Mouse (Mus musculus): Measurements from ENCODE around the gene Pop7.

The Pop7 gene

GRCm38 (mm10) chr5:137501709-137502666 is at the start of gene Pop7:
Gene Pop7 (minus strand): TSS chr5:137502518.
- peak; percentile 100 for DNase-seq

GRCm38 (mm10) chr5:137551119-137551518 is 48.8 kb upstream of the Pop7 start:
- no peak for DNase-seq

DNA sequence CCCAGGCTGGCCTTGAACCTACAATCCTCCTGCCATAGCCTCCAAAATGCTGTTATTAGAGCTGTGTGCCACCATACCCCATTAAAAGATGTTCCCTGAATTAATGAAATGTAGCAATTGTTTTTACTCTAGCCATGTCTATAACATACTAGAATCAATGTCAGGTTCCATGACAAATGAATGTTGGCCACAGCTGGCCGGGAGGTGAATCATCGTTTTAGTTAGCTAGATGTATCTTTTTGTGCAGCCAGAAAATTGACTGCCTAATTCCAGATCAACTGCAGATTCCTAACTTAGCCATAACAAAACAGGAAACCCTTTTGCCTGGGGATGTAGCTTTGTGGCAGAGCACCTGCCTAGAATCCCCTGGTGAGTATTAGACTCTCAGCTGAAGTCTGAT is 47.5 kb upstream of the Pop7 start:
- no peak for DNase-seq

DNA sequence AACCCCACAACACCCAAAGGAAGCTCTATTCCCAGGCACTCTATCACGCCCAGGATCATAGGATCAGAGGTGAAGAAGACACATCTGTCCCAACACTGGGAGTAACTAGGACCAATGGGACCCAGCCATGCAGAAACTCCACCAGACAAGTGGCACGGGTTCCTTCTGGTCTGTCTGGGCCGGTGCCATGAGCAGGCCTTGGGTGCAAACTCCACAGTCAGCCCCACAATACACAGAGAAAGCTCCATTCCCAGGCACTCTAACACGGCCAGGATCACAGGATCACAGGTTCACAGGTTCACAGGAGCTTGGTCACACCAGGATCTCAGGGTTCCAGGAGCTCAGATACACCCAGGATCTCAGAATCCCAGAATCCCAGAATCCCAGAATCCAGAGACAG is 43.3 kb upstream of the Pop7 start:
- DNase-seq = no peak

GRCm38 (mm10) chr5:137544926-137545325 is 42.6 kb upstream of the Pop7 start:
- DNase-seq = no peak

- no peak for DNase-seq
Measured at GRCm38 (mm10) chr5:137541768-137542540, 39.6 kb upstream of the Pop7 start.

DNA sequence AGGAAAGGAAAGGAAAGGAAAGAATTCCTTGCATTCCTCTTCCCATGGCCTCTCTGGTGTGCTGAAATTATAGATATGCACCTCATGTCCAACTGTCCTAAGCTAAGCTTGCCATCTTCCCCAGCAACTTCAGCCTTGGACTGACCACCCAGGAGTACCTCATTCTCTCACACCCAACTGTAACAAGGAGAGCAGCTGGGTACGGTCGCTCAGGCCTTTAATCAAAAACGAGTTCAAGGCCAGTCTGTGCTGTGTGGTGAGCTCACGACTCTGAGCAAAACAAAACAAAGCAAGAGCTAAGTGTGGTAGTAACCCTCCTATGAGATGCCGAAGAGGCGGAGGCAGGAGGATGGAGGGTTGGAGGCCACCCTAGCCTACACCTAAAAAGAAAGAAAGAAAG is 38.7 kb upstream of the Pop7 start:
- no peak for DNase-seq

- no peak for DNase-seq
Measured at GRCm38 (mm10) chr5:137539291-137539801, 37.0 kb upstream of the Pop7 start.

DNA sequence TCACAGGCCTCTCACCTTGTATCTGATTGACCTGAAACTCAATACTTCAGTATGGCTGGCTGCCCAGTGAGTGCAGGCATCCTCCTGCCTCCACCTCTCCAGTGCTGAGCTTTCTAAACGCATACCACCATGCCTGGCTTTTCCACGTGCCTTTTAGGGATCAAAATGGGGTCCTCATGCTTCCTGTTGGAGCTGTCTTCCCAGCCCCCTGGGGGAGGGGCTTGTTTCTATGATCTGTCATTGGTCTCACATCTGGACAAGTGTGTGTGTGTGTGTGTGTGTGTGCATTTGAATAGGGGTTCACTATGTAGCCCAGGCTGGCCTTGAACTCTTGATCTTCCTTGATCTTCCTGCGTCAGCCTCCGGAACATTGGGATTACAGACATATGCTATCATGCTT is 35.1 kb upstream of the Pop7 start:
- no peak for DNase-seq

DNA sequence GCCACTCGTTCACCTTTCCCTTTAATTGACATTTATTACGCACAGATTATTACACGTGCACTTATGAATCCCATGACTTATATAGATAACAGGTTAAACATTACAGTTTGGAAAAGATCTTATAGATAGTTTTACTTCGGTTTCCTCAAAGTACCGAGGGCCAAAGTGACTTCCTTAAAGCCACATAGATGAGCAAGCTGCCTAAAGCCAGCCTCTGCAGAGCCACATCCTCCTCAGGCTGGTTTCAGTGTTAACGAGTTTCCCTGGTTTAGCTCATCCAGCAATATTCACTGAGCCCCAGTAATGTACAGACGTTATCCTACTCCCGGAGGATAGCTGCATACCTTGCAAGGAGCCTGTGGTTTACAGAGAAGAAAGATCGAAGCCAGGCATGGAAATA is 33.0 kb upstream of the Pop7 start:
- no peak for DNase-seq

DNA sequence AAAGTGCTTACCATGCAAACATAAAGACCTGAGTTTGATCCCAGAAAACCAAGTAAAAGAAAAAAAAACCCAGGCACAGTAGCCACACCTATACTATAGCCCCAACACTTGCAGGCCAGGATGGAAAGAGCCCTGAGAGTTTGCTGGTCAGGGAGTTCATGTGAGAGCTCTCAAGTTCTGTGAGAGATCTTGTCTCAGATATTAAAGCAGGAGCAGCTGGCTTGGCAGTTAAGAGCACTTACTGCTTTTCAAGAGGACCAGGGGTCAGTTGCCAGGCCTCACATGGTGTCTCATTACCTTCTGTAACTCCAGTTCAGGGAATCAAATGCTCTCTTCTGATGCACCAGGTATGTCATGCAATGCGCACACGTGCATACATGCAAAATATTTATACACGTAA is 32.4 kb upstream of the Pop7 start:
- DNase-seq = no peak

DNA sequence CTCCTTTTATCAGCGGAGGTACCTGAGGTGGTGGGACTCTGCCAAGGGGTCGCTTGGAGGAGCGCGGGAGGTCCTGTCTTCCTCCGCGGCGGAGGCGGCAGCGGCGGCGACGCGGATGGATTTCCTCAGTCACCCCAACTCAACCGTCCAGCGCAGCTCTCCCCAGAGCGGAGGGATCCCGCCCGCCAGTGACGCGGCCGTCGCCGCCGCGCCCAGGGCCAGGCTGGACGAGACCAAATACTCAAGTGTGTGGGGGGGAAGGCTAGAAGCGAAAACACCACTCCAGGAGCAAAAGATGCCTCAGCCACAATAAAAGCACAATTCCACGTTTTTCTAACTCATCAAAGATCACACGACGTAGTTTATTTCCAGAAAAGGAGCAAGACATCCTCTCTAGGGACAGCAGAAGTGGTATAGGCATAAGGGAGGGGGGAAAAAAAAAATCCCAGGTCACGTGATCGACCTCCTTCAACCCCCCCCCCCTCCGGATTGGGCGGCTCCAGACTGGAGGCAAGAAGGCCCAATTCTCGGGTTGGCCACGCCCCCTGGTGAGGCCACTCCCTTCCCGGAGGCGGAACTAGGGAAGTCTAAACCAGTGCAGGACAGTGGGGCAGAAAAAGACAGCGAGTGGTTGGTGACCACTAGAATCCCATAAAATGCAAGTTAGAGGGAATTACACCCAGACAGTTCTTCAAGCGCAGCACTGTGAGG is 31.0 kb upstream of the Pop7 start, which contains the start of the genes Epo and Gnb2:
Epo (minus strand) TSS at position 126 of the 711 bp plus-strand sequence.
Gnb2 (minus strand) TSS at position 394 of the 711 bp plus-strand sequence.
- DNase-seq = peak; percentile 96

- DNase-seq = no peak
Measured at GRCm38 (mm10) chr5:137532808-137533116, 30.4 kb upstream of the Pop7 start.

DNA sequence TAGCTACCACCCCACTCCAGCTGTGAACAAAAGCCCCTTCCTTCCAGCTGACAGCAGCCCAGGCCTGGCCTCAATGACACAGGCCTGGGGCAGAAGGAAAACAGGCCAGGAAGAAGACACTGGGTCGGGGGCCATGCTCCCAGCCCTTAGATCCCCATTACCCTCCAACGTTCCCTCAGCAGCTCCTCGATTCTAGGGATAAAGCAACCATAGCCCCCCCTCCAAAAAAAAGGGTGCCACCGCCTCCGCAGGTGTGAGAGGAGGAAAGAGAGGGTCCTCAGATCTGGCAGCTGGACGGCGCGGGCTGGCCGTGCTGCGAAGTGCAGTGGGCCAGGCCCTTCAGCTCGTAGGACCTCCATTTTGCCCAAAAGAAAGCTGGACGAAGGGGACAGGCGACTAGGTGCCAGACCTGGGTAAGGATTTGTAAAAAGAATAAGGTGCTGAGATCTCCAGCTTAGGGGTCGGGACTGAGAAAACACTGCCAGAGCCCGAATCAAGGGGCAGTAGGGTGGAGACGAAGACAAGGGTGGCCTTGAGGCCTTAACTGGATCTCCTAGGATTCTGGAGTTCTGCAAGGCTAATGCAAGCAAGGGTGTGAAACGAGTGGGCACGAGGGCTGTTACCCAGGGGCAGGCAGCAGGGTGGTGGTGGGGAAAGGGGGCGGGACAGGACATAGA is 30.0 kb upstream of the Pop7 start:
- peak; percentile 55 for DNase-seq

DNA sequence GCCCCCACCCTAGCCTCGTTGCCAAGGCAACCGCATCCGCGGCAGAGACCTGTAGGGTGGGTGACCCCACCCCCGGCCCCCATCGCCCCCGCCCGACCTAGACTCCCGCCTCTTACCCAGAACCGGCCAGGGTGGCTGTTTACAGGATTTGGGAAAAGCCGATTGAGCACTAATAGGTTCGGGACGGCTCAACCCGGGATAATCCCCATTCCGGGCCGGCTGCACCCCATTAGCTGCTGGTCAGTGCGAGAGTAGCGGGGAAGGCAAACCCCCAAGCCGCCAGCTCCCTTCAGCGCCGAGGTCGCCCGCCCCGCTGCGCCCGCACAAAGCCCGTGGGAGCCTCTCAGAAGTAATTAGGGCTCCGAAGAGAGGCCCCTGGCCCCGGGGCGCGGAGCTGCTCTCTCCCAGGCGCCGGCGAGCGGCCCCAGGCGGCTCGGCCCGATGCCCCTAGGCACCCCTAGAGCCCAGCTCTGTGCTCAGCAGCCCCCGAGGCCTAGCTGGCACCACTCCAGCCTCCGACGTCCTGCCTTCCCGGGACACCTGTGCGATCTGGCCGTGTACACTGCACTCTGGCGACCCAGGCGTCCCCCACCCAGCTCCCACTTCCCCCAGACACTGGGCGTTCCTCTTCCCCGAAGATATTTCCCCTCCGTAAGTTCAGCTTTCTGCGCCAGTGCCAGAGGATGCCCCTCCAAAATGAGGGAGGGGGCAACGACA is 29.3 kb upstream of the Pop7 start:
- peak; percentile 65 for DNase-seq

DNA sequence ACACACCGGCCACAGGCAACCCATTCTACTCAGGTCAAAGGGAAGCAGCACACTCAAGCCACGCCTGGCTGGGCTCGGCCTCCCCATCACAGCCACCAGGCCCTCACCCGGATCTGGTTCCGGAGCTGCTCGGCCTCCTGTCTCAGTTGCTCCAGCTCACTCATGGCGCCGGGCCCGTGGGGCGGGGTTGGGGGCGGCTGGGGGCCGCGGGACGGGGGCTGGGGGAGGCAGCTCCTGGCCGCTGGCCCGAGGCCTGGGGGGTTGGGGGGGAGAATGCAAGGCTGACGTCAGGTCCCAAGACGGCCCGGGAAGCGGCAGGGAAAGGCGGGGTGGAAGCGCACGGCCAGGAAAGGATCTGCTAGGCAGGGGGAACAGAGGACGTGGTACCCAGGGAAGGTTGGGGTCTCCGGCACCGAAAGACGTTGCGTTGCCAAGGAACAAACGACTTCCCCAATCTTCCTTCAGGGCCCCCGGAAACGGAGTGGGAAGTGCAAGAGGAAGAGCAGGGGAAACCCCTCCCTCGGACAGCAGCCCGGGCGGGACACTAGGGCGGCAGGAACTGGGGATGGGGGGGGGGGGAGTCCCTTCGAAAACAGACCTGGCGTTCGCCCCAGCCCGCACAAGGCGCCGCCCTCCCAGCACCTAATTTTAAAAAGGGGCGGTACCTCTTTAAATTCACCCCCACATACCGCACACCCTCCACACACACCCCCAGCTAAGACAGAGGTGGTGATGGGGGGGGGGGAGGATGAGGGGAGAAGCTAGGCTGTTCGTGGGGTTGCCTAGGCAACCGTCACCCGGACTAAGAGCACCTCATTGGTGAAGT is 28.5 kb upstream of the Pop7 start:
- peak; percentile 81 for DNase-seq

- peak; percentile 26 for DNase-seq
Measured at GRCm38 (mm10) chr5:137530075-137530474, 27.8 kb upstream of the Pop7 start.

GRCm38 (mm10) chr5:137529221-137529995 is 27.1 kb upstream of the Pop7 start:
- peak; percentile 21 for DNase-seq

- DNase-seq = no peak
Measured at GRCm38 (mm10) chr5:137528247-137528968, 26.1 kb upstream of the Pop7 start.
